Mouse (Mus musculus) midbrain, embryonic 15.5 days (tissue): ENCODE measurements around the gene Gm11549. TPM values are rescaled to one million over a fixed set of nuclear protein-coding genes. Genes with fewer than 3 reads are reported as not detected.

Experiments
- ATAC-seq: fragments of 200-750 bp; cut with Nextera tagmentation; replicated peaks from 2 replicates; pipeline ENCODE4 v1.8.0; 2017; ENCODE audit warnings: moderate TSS enrichment
- H3K27ac ChIP-seq: fragments of 300-500 bp; sonication (generic); 2 replicates; pipeline ENCODE4 v1.5.1; 2015; ENCODE audit warnings: mild to moderate bottlenecking, inconsistent platforms
- H3K27me3 ChIP-seq: fragments of 300-500 bp; sonication (generic); replicated peaks from 2 replicates; pipeline ENCODE4 v1.6.1; 2015; ENCODE audit warnings: inconsistent platforms
- H3K36me3 ChIP-seq: fragments of 300-500 bp; sonication (generic); replicated peaks from 2 replicates; pipeline ENCODE4 v1.6.1; 2015; ENCODE audit warnings: inconsistent platforms
- H3K4me1 ChIP-seq: fragments of 300-500 bp; sonication (generic); 2 replicates; pipeline ENCODE4 v1.6.1; 2015; ENCODE audit warnings: inconsistent platforms
- H3K4me2 ChIP-seq: fragments of 300-500 bp; sonication (generic); 2 replicates; pipeline ENCODE4 v1.6.1; 2015; ENCODE audit warnings: inconsistent platforms, mild to moderate bottlenecking, moderate library complexity
- H3K4me3 ChIP-seq: fragments of 300-500 bp; sonication (generic); 2 replicates; pipeline ENCODE4 v1.5.1; 2015; ENCODE audit warnings: mild to moderate bottlenecking, inconsistent platforms
- H3K9ac ChIP-seq: fragments of 300-500 bp; sonication (generic); 2 replicates; pipeline ENCODE4 v1.6.1; 2015; ENCODE audit warnings: mild to moderate bottlenecking, inconsistent platforms
- H3K9me3 ChIP-seq: fragments of 300-500 bp; sonication (generic); 2 replicates; pipeline ENCODE4 v1.6.1; 2016; ENCODE audit warnings: inconsistent platforms
- WGBS: fragments of 180-500 bp; shearing (Covaris S2); methylation state at CpG from one replicate; pipeline ENCODE4 v1.1.7; 2015; ENCODE audit warnings: mixed read lengths; 5-methylcytosine and 5-hydroxymethylcytosine counted together
- microRNA-seq: library from miRNA; unstranded; fragments of <30 nt; microRNA quantifications from one replicate; pipeline ENCODE4, GENCODE M21; 2016
- polyA plus RNA-seq: library from polyadenylated mRNA; unstranded; fragments of >200 nt; fragmentation: Nextera tagmentation; extraction: Ambion mirVana; gene quantifications from 2 replicates; pipeline ENCODE4 v1.2.1, GENCODE M21; 2015

Gene Gm11549
- polyA plus RNA-seq, 1 experiment from 2014 or later: 0.39 TPM

GRCm38 (mm10) chr3:36475532-36476087, 46.0 kb downstream of the Gm11549 start, which contains the start of the genes Anxa5 and 1810062G17Rik:
Anxa5 (minus strand) TSS chr3:36475894.
1810062G17Rik (plus strand) TSS chr3:36475937.
- peak within 1 kb of the TSS; percentile 97 for H3K4me2 ChIP-seq
- ATAC-seq: peak; percentile 95
- H3K4me1 ChIP-seq: peaks cover 12% of the 10 kb centered on the region
- peak within 1 kb of the TSS; percentile 73 for H3K4me3 ChIP-seq
- no peaks in the 10 kb centered on the region for H3K9me3 ChIP-seq
- 0 out of 2 replicates have a peak within 1 kb of the TSS, but pooled peaks have one; percentile 1 for H3K27ac ChIP-seq
- peaks cover 4% of the 10 kb centered on the region; the same call in 1 of the 2 replicates for H3K27me3 ChIP-seq
- H3K36me3 ChIP-seq: no peaks in the 10 kb centered on the region
- WGBS: under 1% methylated on average over 32 of the region's 32 CpGs
- peak within 1 kb of the TSS; percentile 55 for H3K9ac ChIP-seq

GRCm38 (mm10) chr3:36474938-36475483, 46.6 kb downstream of the Gm11549 start:
- Histone ChIP-seq H3K4me2 (peak overlapping the region; percentile 97), H3K4me3 (peak overlapping the region; percentile 73), H3K4me1 (peaks cover 12% of the 10 kb centered on the region), H3K27ac (no peak overlapping the region), H3K36me3 (no peaks in the 10 kb centered on the region), H3K27me3 (peaks cover 4% of the 10 kb centered on the region; the same call in 1 of the 2 replicates), H3K9ac (peak overlapping the region; percentile 55), H3K9me3 (no peaks in the 10 kb centered on the region)
- 2% methylated on average over 24 of the region's 24 CpGs for WGBS
- no peak for ATAC-seq

- no peak for ATAC-seq
- no peaks in the 10 kb centered on the region for H3K36me3 ChIP-seq
- H3K9me3 ChIP-seq: no peaks in the 10 kb centered on the region
- 73% methylated on average over 5 of the region's 5 CpGs for WGBS
- no peak overlapping the region for H3K4me2 ChIP-seq
- no peak overlapping the region for H3K4me3 ChIP-seq
- peaks cover 12% of the 10 kb centered on the region for H3K4me1 ChIP-seq
- H3K27ac ChIP-seq: no peak overlapping the region
- no peak overlapping the region for H3K9ac ChIP-seq
- peaks cover 4% of the 10 kb centered on the region; the same call in 1 of the 2 replicates for H3K27me3 ChIP-seq
Observed at GRCm38 (mm10) chr3:36474421-36474820, 47.2 kb downstream of the Gm11549 start.

- no peak overlapping the region for H3K27ac ChIP-seq
- WGBS: 97% methylated on average over 5 of the region's 5 CpGs
- H3K27me3 ChIP-seq: 0 out of 2 replicates have a peak, but pooled peaks cover 4% of the 10 kb centered on the region
- no peak overlapping the region for H3K4me2 ChIP-seq
- H3K9ac ChIP-seq: no peak overlapping the region
- peaks cover 12% of the 10 kb centered on the region for H3K4me1 ChIP-seq
- no peak overlapping the region for H3K4me3 ChIP-seq
- no peak for ATAC-seq
- no peaks in the 10 kb centered on the region for H3K36me3 ChIP-seq
- H3K9me3 ChIP-seq: no peaks in the 10 kb centered on the region
Observed at GRCm38 (mm10) chr3:36473222-36473621, 48.4 kb downstream of the Gm11549 start.

GRCm38 (mm10) chr3:36471856-36472255, 49.8 kb downstream of the Gm11549 start:
- Histone ChIP-seq H3K4me1 (peaks cover 12% of the 10 kb centered on the region), H3K4me2 (no peak overlapping the region), H3K4me3 (no peak overlapping the region), H3K9ac (no peak overlapping the region), H3K27ac (no peak overlapping the region), H3K36me3 (no peaks in the 10 kb centered on the region), H3K27me3 (no peaks in the 10 kb centered on the region), H3K9me3 (no peaks in the 10 kb centered on the region)
- 74% methylated on average over 4 of the region's 4 CpGs for WGBS
- no peak for ATAC-seq

GRCm38 (mm10) chr3:36468871-36469270, 52.7 kb downstream of the Gm11549 start:
- no peaks in the 10 kb centered on the region for H3K9me3 ChIP-seq

GRCm38 (mm10) chr3:36467632-36468031, 54.0 kb downstream of the Gm11549 start:
- no peak for ATAC-seq
- Histone ChIP-seq H3K9me3 (no peaks in the 10 kb centered on the region), H3K4me1 (no peaks in the 10 kb centered on the region), H3K9ac (no peak overlapping the region), H3K36me3 (no peaks in the 10 kb centered on the region), H3K27ac (no peak overlapping the region), H3K27me3 (no peaks in the 10 kb centered on the region), H3K4me3 (no peak overlapping the region), H3K4me2 (no peak overlapping the region)
- WGBS: 93% methylated on average over 7 of the region's 7 CpGs

More at GRCm38 (mm10) chr3:36468871-36469270, 52.7 kb downstream of the Gm11549 start:
- Histone ChIP-seq H3K9ac (no peak overlapping the region), H3K4me1 (no peaks in the 10 kb centered on the region), H3K4me3 (no peak overlapping the region), H3K27ac (no peak overlapping the region), H3K4me2 (no peak overlapping the region), H3K36me3 (no peaks in the 10 kb centered on the region), H3K27me3 (no peaks in the 10 kb centered on the region)
- no peak for ATAC-seq
- WGBS: 53% methylated on average over 2 of the region's 2 CpGs

- H3K4me1 ChIP-seq: no peaks in the 10 kb centered on the region
Observed at GRCm38 (mm10) chr3:36465538-36465937, 56.1 kb downstream of the Gm11549 start.

More at GRCm38 (mm10) chr3:36465538-36465937, 56.1 kb downstream of the Gm11549 start:
- Histone ChIP-seq H3K27ac (no peak overlapping the region), H3K9me3 (no peaks in the 10 kb centered on the region), H3K27me3 (no peaks in the 10 kb centered on the region), H3K4me2 (no peak overlapping the region), H3K36me3 (no peaks in the 10 kb centered on the region), H3K9ac (no peak overlapping the region), H3K4me3 (no peak overlapping the region)
- 61% methylated on average over 7 of the region's 7 CpGs for WGBS
- ATAC-seq: no peak

Small RNA genes lying within 50 kb of the gene (microRNA-seq; reads per million reads assigned to microRNA genes)
- not detected for gene Mir7009

Other genes with a start within 250 kb of the Gm11549 start
- gene Anxa5, start 45.9 kb downstream of the Gm11549 start, polyA plus RNA-seq: 68.7 and 84.1 TPM in 2 replicates
- gene 1810062G17Rik, start 45.9 kb downstream of the Gm11549 start, polyA plus RNA-seq: 0.19 and 0.32 TPM in 2 replicates
- 79.4 and 82.0 TPM in 2 replicates for gene Exosc9, start 30.8 kb upstream of the Gm11549 start, polyA plus RNA-seq
- gene Ccna2, start 50.3 kb upstream of the Gm11549 start, polyA plus RNA-seq: 28.0 and 29.7 TPM in 2 replicates
- gene Bbs7, start 91.7 kb upstream of the Gm11549 start, polyA plus RNA-seq: 22.3 and 24.9 TPM in 2 replicates
- 7.9 and 8.8 TPM in 2 replicates for gene Trpc3, start 168.4 kb upstream of the Gm11549 start, polyA plus RNA-seq